Comparison of ENCODE assay signal across 8 mouse cellular contexts in the genomic region with DNA sequence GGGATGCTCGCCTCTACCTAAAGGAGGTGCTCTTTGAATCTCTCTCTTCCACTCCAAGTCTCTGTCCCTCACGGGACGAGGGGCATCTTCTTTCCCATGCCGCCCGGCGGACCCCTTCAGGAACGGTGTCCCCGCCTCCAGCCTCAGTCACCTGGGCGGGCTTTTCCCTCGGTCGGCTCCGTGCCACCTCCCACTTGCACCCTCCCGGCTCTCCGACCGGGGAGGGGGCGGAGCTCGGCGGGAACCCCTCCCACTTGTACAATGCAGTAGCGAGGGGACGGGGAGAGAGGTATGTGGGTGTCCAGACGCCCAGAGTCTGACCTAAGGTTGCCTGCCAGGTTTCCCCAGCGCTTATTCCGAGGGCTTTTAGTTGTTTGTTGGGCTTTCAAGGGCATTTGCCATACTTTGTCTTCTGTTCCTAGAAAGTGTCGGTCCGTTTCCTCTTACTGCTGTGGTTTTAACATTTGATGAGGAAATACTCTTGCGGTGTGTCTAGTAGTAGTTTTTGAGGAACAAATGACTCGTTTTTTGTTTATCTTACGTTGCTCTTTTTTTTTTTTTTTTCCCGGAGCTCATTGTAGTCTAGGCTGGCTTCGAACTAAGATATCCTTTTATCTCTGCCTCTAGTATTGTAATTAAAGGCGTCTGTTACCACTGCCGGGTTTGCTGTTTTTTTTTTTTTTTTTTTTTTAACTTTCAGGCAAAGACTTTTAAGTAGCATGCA. TPM values are rescaled to one million over a fixed set of nuclear protein-coding genes. Genes with fewer than 3 reads are reported as not detected.
DNase-seq lines count a peak whose midpoint lies in the region; ATAC-seq and TF ChIP-seq lines count a peak whose summit lies in the region.

No protein-coding gene starts in this region.

- DNase-seq in 3T3-L1 (ENCODE audit: low read depth, low spot score), result peak; percentile 90
- peak; percentile 94 to 97 for DNase-seq in adrenal gland, postnatal 36 days
- peak; percentile 85 to 90 for DNase-seq in heart, adult 2 months
- DNase-seq in kidney, adult 8-10 months, result peak; percentile 90 to 92
- peak; percentile 33 to 51 for DNase-seq in monocyte, adult 2 months (ENCODE audit: low read depth in 1 of 2, low spot score in 2 of 2)
- DNase-seq in spleen, postnatal 4 days (ENCODE audit: low spot score in 2 of 2), result peak; percentile 89 to 92

- peak; percentile 41; the same call in 1 of the 2 replicates for TF ChIP-seq POLR2A in heart, adult 2 months (IDR thresholded peaks at IDR 0.05; ENCODE audit: insufficient read depth, low read depth, low read length)

- ATAC-seq in embryonic facial prominence, embryonic 13.5 days (ENCODE audit: insufficient number of reproducible peaks, insufficient read depth, low FRiP score, low TSS enrichment, low read depth), result peak; percentile 83
- ATAC-seq in limb, embryonic 15.5 days (ENCODE audit: insufficient number of reproducible peaks, low FRiP score, low TSS enrichment, low read depth), result peak; percentile 75

- peak overlapping the region; percentile 91 for H3K4me3 ChIP-seq in embryonic facial prominence, embryonic 13.5 days
- H3K4me3 ChIP-seq in heart, adult 2 months, result peak overlapping the region; percentile 59
- peak overlapping the region; percentile 99 for H3K4me3 ChIP-seq in limb, embryonic 15.5 days

- WGBS in embryonic facial prominence, embryonic 13.5 days, result 2% methylated on average over 32 of the region's 32 CpGs
- WGBS in heart, adult 2 months, result under 1% methylated on average over 32 of the region's 32 CpGs
- 1% methylated on average over 32 of the region's 32 CpGs for WGBS in limb, embryonic 15.5 days

- H3K27me3 ChIP-seq in embryonic facial prominence, embryonic 13.5 days, result no peaks in the 10 kb centered on the region
- H3K27me3 ChIP-seq in heart, adult 2 months (ENCODE audit: control insufficient read depth, insufficient read depth, low read length), result no peaks in the 10 kb centered on the region
- H3K27me3 ChIP-seq in limb, embryonic 15.5 days, result no peaks in the 10 kb centered on the region

- H3K9me3 ChIP-seq in embryonic facial prominence, embryonic 13.5 days, result no peaks in the 10 kb centered on the region
- no peaks in the 10 kb centered on the region for H3K9me3 ChIP-seq in limb, embryonic 15.5 days

- no peak for TF ChIP-seq CTCF in heart, adult 2 months (IDR thresholded peaks at IDR 0.05)

- peak overlapping the region; percentile 92 for H3K9ac ChIP-seq in embryonic facial prominence, embryonic 13.5 days
- H3K9ac ChIP-seq in heart, adult 2 months (ENCODE audit: low read depth, low read length), result peak overlapping the region; percentile 73
- H3K9ac ChIP-seq in limb, embryonic 15.5 days, result peak overlapping the region; percentile 90

- no peak for TF ChIP-seq EP300 in heart, adult 2 months (IDR thresholded peaks at IDR 0.05; ENCODE audit: insufficient read depth, low read depth, low read length)

- peaks cover 4% of the 10 kb centered on the region; the same call in 1 of the 2 replicates for H3K4me1 ChIP-seq in embryonic facial prominence, embryonic 13.5 days
- H3K4me1 ChIP-seq in heart, adult 2 months (ENCODE audit: control insufficient read depth, insufficient read depth, low read length), result no peaks in the 10 kb centered on the region
- H3K4me1 ChIP-seq in limb, embryonic 15.5 days, result 0 out of 2 replicates have a peak, but pooled peaks cover 3% of the 10 kb centered on the region

- H3K4me2 ChIP-seq in embryonic facial prominence, embryonic 13.5 days, result peak overlapping the region; percentile 61
- H3K4me2 ChIP-seq in limb, embryonic 15.5 days, result peak overlapping the region; percentile 81

- intact Hi-C loops in heart, adult 2 months (cut with DNase I), result loop anchor here (1.0 kb wide), 1 partner anchor 65 kb away; a partner anchor contains a TSS

- no peaks in the 10 kb centered on the region for H3K36me3 ChIP-seq in embryonic facial prominence, embryonic 13.5 days
- H3K36me3 ChIP-seq in heart, adult 2 months (ENCODE audit: control insufficient read depth, insufficient read depth, low read length), result no peaks in the 10 kb centered on the region
- H3K36me3 ChIP-seq in limb, embryonic 15.5 days, result no peaks in the 10 kb centered on the region

- peak overlapping the region; percentile 92 for H3K27ac ChIP-seq in embryonic facial prominence, embryonic 13.5 days
- peak overlapping the region; percentile 78 for H3K27ac ChIP-seq in heart, adult 2 months
- peak overlapping the region; percentile 96 for H3K27ac ChIP-seq in limb, embryonic 15.5 days

- no peaks in the 10 kb centered on the region for H3K79me2 ChIP-seq in heart, adult 2 months (replicated peaks; ENCODE audit: control insufficient read depth, insufficient read depth, low read length)

RNA-seq across cellular contexts. Expression of a gene that starts 0.9 kb away (rescaled TPM):
- 10 to 100 TPM; 32.8 to 34.5 TPM for total RNA-seq in adrenal gland, postnatal 36 days (2021)
- 21.5 and 26.7 TPM in 2 replicates for polyA plus RNA-seq in embryonic facial prominence, embryonic 13.5 days (2015; fragmentation: Nextera tagmentation; extraction: Ambion mirVana)
- 10 to 100 TPM; 27.3 to 27.9 TPM for total RNA-seq in heart, adult 2 months (2021)
- polyA plus RNA-seq in heart, adult 2 months (2012; rRNA removed), result 9.8 and 19.9 TPM in 2 replicates
- polyA plus RNA-seq in limb, embryonic 15.5 days (2015; fragmentation: Nextera tagmentation; extraction: Ambion mirVana), result 16.5 and 20.9 TPM in 2 replicates

RNA-seq across cellular contexts. Expression of a gene that starts 33.5 kb away (rescaled TPM):
- 10 to 100 TPM; 20.4 to 25.2 TPM for total RNA-seq in adrenal gland, postnatal 36 days (2021)
- polyA plus RNA-seq in embryonic facial prominence, embryonic 13.5 days (2015; fragmentation: Nextera tagmentation; extraction: Ambion mirVana), result 8.5 and 9.6 TPM in 2 replicates
- 10 to 100 TPM in 1 of 2 experiments, 1 to 10 TPM in 1; 9.5 to 10.7 TPM for total RNA-seq in heart, adult 2 months (2021)
- 14.0 and 14.8 TPM in 2 replicates for polyA plus RNA-seq in heart, adult 2 months (2012; rRNA removed)
- 4.3 and 6.2 TPM in 2 replicates for polyA plus RNA-seq in limb, embryonic 15.5 days (2015; fragmentation: Nextera tagmentation; extraction: Ambion mirVana)

Comparison
In these comparisons a context has a peak if more than half of its experiments do, and no peak if none do; other contexts are left out.
1. Peak in every context shown above with its lines: DNase-seq, ATAC-seq, H3K4me3 ChIP-seq and H3K27ac ChIP-seq.
2. DNase-seq: peak in every context shown above with its lines; median percentile 96 in adrenal gland, postnatal 36 days; 91 in kidney, adult 8-10 months; 90 in spleen, postnatal 4 days; 90 in 3T3-L1; 88 in heart, adult 2 months; 42 in monocyte, adult 2 months.